Mouse (Mus musculus): ENCODE measurements at regions not wholly inside any gene's neighbourhood (a gene's known extent, or its start where the extent isn't known, plus 50 kb on each side); places are given as distances from the start of the nearest gene placed in this dataset.

- Histone ChIP-seq H3K4me1 (ENCODE audit: control insufficient read depth in 1 of 2, insufficient read depth in 2 of 2, low read length in 2 of 2) (no peaks in the 10 kb centered on the region), H3K27me3 (ENCODE audit: control insufficient read depth in 1 of 2, insufficient read depth in 2 of 2, low read length in 2 of 2) (no peaks in the 10 kb centered on the region), H3K9me3 (replicated peaks; ENCODE audit: insufficient read depth, low read length) (no peaks in the 10 kb centered on the region), H3K4me3 (ENCODE audit: control insufficient read depth in 1 of 2, insufficient read depth in 1 of 2, low read depth in 2 of 2, low read length in 2 of 2) (no peak overlapping the region), H3K27ac (ENCODE audit: control insufficient read depth, low read depth, low read length) (no peak overlapping the region), H3K9ac (ENCODE audit: control insufficient read depth, low read depth, low read length, poor library complexity, severe bottlenecking) (no peak overlapping the region), H3K79me2 (ENCODE audit: control insufficient read depth, insufficient read depth, low read length, poor library complexity) (no peaks in the 10 kb centered on the region), H3K36me3 (ENCODE audit: control insufficient read depth in 1 of 2, insufficient read depth in 2 of 2, low read length in 2 of 2) (no peaks in the 10 kb centered on the region)
- TF ChIP-seq USF2 (IDR thresholded peaks at IDR 0.05; ENCODE audit: borderline replicate concordance in 1 of 2, insufficient read depth in 1 of 2, low read depth in 1 of 2, low read length in 2 of 2): no peak
- TF ChIP-seq TBP (IDR thresholded peaks at IDR 0.05; ENCODE audit: low read depth, low read length): no peak
- TF ChIP-seq MAX (IDR thresholded peaks at IDR 0.05; ENCODE audit: low read length): no peak
- TF ChIP-seq ZMIZ1 (IDR thresholded peaks at IDR 0.05; ENCODE audit: low read depth, low read length): no peak
- no peak for TF ChIP-seq TCF12 (IDR thresholded peaks at IDR 0.05; ENCODE audit: low read depth, low read length)
- TF ChIP-seq POLR2AphosphoS5 (IDR thresholded peaks at IDR 0.05; ENCODE audit: borderline replicate concordance, low read depth, low read length): no peak
- TF ChIP-seq CHD2 (IDR thresholded peaks at IDR 0.05; ENCODE audit: low read length): no peak
- no peak for TF ChIP-seq EP300 (IDR thresholded peaks at IDR 0.05; ENCODE audit: low read depth in 1 of 2, low read length in 2 of 2)
- TF ChIP-seq ETS1 (IDR thresholded peaks at IDR 0.05; ENCODE audit: low read depth, low read length): no peak
- TF ChIP-seq TAL1 (IDR thresholded peaks at IDR 0.05; ENCODE audit: low read length): no peak
- no peak for TF ChIP-seq MYB (IDR thresholded peaks at IDR 0.05; ENCODE audit: low read depth, low read length)
- TF ChIP-seq MXI1 (IDR thresholded peaks at IDR 0.05; ENCODE audit: low read depth, low read length): no peak
- no peak for TF ChIP-seq SIN3A (IDR thresholded peaks at IDR 0.05; ENCODE audit: low read length)
- no peak for TF ChIP-seq ZKSCAN1 (IDR thresholded peaks at IDR 0.05; ENCODE audit: low read depth, low read length)
- DNase-seq (ENCODE audit: low read depth, low spot score): no peak
Measured at GRCm38 (mm10) chr4:29655606-29656005, 842.7 kb downstream of the Epha7 start.

- TF ChIP-seq ZC3H11A (IDR thresholded peaks at IDR 0.05; ENCODE audit: low read depth, low read length): no peak
- TF ChIP-seq NELFE (IDR thresholded peaks at IDR 0.05; ENCODE audit: low read depth, low read length): no peak
- TF ChIP-seq RCOR1 (IDR thresholded peaks at IDR 0.05; ENCODE audit: low read depth, low read length): no peak
- no peak for TF ChIP-seq NRF1 (IDR thresholded peaks at IDR 0.05; ENCODE audit: insufficient read depth, low read depth, low read length, poor library complexity, severe bottlenecking)
- no peak for TF ChIP-seq CHD2 (IDR thresholded peaks at IDR 0.05; ENCODE audit: low read length)
- no peak for TF ChIP-seq TAL1 (IDR thresholded peaks at IDR 0.05; ENCODE audit: low read length)
- no peak for TF ChIP-seq MEF2A (IDR thresholded peaks at IDR 0.05; ENCODE audit: extremely low read depth, insufficient replicate concordance, low read depth, low read length, poor library complexity, severe bottlenecking)
- no peak for TF ChIP-seq GATA1 (IDR thresholded peaks at IDR 0.05; ENCODE audit: low read depth, low read length)
- no peak for TF ChIP-seq MAFK (IDR thresholded peaks at IDR 0.05; ENCODE audit: borderline replicate concordance, low read depth, low read length)
- no peak for TF ChIP-seq ZNF384 (IDR thresholded peaks at IDR 0.05; ENCODE audit: low read depth, low read length)
- no peak for TF ChIP-seq TBP (IDR thresholded peaks at IDR 0.05; ENCODE audit: low read depth, low read length)
- TF ChIP-seq POLR2AphosphoS2 (IDR thresholded peaks at IDR 0.05; ENCODE audit: low read length): no peak
- TF ChIP-seq BHLHE40 (IDR thresholded peaks at IDR 0.05; ENCODE audit: borderline replicate concordance, low read depth, low read length): no peak
- no peak for TF ChIP-seq MXI1 (IDR thresholded peaks at IDR 0.05; ENCODE audit: low read depth, low read length)
- TF ChIP-seq RAD21 (IDR thresholded peaks at IDR 0.05; ENCODE audit: low read depth, low read length): no peak
- no peak for TF ChIP-seq MYC (IDR thresholded peaks at IDR 0.05; ENCODE audit: low read depth, low read length)
- no peak for TF ChIP-seq ETS1 (IDR thresholded peaks at IDR 0.05; ENCODE audit: low read depth, low read length)
- no peak for TF ChIP-seq SMC3 (IDR thresholded peaks at IDR 0.05; ENCODE audit: low read depth, low read length)
- Histone ChIP-seq H3K9ac (ENCODE audit: control insufficient read depth, low read depth, low read length, poor library complexity, severe bottlenecking) (no peak overlapping the region), H3K9me3 (replicated peaks; ENCODE audit: insufficient read depth, low read length) (no peaks in the 10 kb centered on the region), H3K79me2 (ENCODE audit: control insufficient read depth, insufficient read depth, low read length, poor library complexity) (no peaks in the 10 kb centered on the region), H3K36me3 (ENCODE audit: control insufficient read depth in 1 of 2, insufficient read depth in 2 of 2, low read length in 2 of 2) (no peaks in the 10 kb centered on the region), H3K27ac (ENCODE audit: control insufficient read depth, low read depth, low read length) (no peak overlapping the region), H3K27me3 (ENCODE audit: control insufficient read depth in 1 of 2, insufficient read depth in 2 of 2, low read length in 2 of 2) (no peaks in the 10 kb centered on the region), H3K4me3 (ENCODE audit: control insufficient read depth in 1 of 2, insufficient read depth in 1 of 2, low read depth in 2 of 2, low read length in 2 of 2) (no peak overlapping the region), H3K4me1 (ENCODE audit: control insufficient read depth in 1 of 2, insufficient read depth in 2 of 2, low read length in 2 of 2) (no peaks in the 10 kb centered on the region)
- DNase-seq (ENCODE audit: low read depth, low spot score): no peak
Measured at GRCm38 (mm10) chr4:29661140-29662108, 848.5 kb downstream of the Epha7 start.
